Mouse (Mus musculus): ENCODE results near the gene Lilra5. TPM values are rescaled to one million over a fixed set of nuclear protein-coding genes. Genes with fewer than 3 reads are reported as not detected.

The Lilra5 gene
- polyA plus RNA-seq, 1 experiment from 2014 or later: not detected

Other genes with a start within 250 kb of the Lilra5 start
- 1.0 and 1.5 TPM in 2 replicates for gene Lair1, start 174.6 kb upstream of the Lilra5 start, polyA plus RNA-seq (2014; fragmentation: Nextera tagmentation; extraction: Ambion mirVana)
- gene Ttyh1, start 118.3 kb upstream of the Lilra5 start, polyA plus RNA-seq (2014; fragmentation: Nextera tagmentation; extraction: Ambion mirVana): 8.3 and 10.2 TPM in 2 replicates
- gene Leng8, start 100.7 kb upstream of the Lilra5 start, polyA plus RNA-seq (2014; fragmentation: Nextera tagmentation; extraction: Ambion mirVana): 31.4 and 37.5 TPM in 2 replicates
- gene Leng9, start 87.4 kb upstream of the Lilra5 start, polyA plus RNA-seq (2014; fragmentation: Nextera tagmentation; extraction: Ambion mirVana): 1.6 and 1.9 TPM in 2 replicates
- gene Cdc42ep5, start 72.9 kb upstream of the Lilra5 start, polyA plus RNA-seq (2014; fragmentation: Nextera tagmentation; extraction: Ambion mirVana): 43.9 and 45.7 TPM in 2 replicates
- not detected in 2 replicates for gene Ncr1, start 100.0 kb downstream of the Lilra5 start, polyA plus RNA-seq (2014; fragmentation: Nextera tagmentation; extraction: Ambion mirVana)
- gene Gp6, start 160.0 kb downstream of the Lilra5 start, polyA plus RNA-seq (2014; fragmentation: Nextera tagmentation; extraction: Ambion mirVana): 0.58 and 1.3 TPM in 2 replicates
- 26.0 and 32.9 TPM in 2 replicates for gene Rdh13, start 207.9 kb downstream of the Lilra5 start, polyA plus RNA-seq (2014; fragmentation: Nextera tagmentation; extraction: Ambion mirVana)
- gene Eps8l1, start 222.9 kb downstream of the Lilra5 start, polyA plus RNA-seq (2014; fragmentation: Nextera tagmentation; extraction: Ambion mirVana): 3.0 and 5.8 TPM in 2 replicates